Mouse (Mus musculus) fibroblast of lung, adult 2 months (primary cell): Measurements from ENCODE around the gene S100a13.

Experiments used
- DNase-seq: peaks from one replicate; pipeline ENCODE4 v3.0.0-alpha.2; 2011; ENCODE audit warnings: low read depth

Gene S100a13

GRCm38 (mm10) chr3:90513796-90514590, at the start of gene S100a13, which contains the start of gene S100a1:
S100a13 (plus strand) TSS chr3:90514435.
S100a1 (minus strand) TSS chr3:90514392.
- no peak for DNase-seq

GRCm38 (mm10) chr3:90464552-90465080, 49.6 kb upstream of the S100a13 start:
- DNase-seq: no peak

- DNase-seq: no peak
Measured at GRCm38 (mm10) chr3:90465081-90465685, 49.1 kb upstream of the S100a13 start.

- DNase-seq: no peak
Measured at GRCm38 (mm10) chr3:90465686-90466310, 48.4 kb upstream of the S100a13 start, which contains the start of gene Npr1. Npr1 (minus strand) TSS chr3:90465866.

GRCm38 (mm10) chr3:90466311-90466766, 47.9 kb upstream of the S100a13 start:
- peak; percentile 64 for DNase-seq

GRCm38 (mm10) chr3:90467618-90468300, 46.5 kb upstream of the S100a13 start:
- no peak for DNase-seq

DNA sequence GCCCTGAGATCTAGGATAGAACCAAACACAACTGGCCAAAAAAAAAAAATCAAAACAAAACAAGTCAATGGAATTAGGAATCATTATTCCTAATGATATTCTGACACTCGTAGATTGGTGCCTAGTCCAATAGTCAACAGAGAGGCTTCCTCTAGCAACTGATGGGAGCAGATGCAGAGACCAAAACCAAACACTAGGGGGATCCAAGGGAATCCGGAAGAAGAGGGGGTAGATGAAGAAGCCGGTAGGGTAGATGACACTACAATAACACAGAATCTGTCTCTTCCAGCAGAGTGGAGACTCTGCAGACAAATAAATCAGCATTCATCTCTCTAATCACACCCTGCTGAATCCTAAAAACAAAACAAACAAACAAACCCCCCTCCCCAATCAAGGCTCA, 42.0 kb upstream of the S100a13 start:
- DNase-seq: no peak

- no peak for DNase-seq
Measured at GRCm38 (mm10) chr3:90475151-90475830, 38.9 kb upstream of the S100a13 start.

DNA sequence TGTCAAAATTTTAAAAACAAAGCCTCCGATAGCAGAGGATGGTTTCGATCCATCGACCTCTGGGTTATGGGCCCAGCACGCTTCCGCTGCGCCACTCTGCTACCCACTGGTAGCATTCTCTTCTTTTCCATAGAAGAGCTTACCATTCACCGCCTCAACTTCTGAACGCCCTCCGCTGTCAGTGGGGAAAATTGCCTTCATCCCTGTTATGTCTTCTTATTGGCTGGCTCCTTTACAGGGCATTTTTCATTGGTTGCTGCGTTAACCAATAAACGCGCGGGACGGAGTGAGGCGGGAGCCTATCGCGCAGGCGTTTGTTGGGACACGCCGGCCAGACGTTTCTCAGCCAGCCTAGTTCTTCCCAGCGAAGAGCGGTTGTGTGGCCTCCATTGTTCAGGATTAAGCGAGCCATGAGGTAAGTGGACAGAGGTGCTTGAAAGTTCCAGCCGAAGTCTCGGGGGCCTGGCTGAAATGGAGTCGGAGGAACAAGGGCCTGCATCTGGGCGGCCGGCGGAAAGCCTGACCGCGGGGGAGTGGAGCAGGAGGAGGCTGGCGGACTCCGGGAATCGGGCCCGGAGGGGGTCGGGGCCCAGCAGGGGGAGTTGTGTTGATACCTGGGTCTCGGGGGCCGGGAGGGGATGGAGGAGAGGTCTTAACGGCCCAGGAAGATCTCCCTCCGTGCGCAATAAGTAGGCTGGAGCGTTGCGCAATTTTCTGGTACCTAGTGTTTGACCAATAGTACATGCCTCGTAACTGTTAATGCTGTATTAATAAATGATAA, 38.2 kb upstream of the S100a13 start, which contains the start of gene Ilf2:
Ilf2 (plus strand) TSS at position 296 of the 781 bp plus-strand sequence.
- DNase-seq: peak; percentile 96

DNA sequence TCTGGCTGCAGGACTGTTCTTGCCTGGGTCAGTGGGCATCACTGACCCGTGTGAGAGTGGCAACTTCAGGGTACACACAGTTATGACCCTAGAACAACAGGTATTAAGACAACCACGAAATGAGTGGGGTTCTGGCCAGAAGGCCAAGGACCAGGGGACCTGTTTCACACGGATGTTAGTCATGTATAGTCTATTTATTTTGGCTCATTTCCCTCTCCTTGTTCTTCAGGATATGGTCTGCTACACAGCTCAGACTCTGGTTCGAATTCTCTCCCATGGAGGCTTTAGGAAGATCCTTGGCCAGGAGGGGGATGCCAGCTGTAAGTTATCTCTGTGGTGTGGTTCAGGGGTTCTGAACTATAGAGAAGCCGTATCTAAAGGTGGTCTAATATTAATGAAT, 27.2 kb upstream of the S100a13 start:
- no peak for DNase-seq

- no peak for DNase-seq
Measured at GRCm38 (mm10) chr3:90488576-90488975, 25.7 kb upstream of the S100a13 start.

GRCm38 (mm10) chr3:90490696-90491256, 23.5 kb upstream of the S100a13 start, which contains the start of gene Snapin:
Snapin (minus strand) TSS chr3:90491033.
- peak; percentile 89 for DNase-seq

- DNase-seq: no peak
Measured at GRCm38 (mm10) chr3:90491350-90491749, 22.9 kb upstream of the S100a13 start.

DNA sequence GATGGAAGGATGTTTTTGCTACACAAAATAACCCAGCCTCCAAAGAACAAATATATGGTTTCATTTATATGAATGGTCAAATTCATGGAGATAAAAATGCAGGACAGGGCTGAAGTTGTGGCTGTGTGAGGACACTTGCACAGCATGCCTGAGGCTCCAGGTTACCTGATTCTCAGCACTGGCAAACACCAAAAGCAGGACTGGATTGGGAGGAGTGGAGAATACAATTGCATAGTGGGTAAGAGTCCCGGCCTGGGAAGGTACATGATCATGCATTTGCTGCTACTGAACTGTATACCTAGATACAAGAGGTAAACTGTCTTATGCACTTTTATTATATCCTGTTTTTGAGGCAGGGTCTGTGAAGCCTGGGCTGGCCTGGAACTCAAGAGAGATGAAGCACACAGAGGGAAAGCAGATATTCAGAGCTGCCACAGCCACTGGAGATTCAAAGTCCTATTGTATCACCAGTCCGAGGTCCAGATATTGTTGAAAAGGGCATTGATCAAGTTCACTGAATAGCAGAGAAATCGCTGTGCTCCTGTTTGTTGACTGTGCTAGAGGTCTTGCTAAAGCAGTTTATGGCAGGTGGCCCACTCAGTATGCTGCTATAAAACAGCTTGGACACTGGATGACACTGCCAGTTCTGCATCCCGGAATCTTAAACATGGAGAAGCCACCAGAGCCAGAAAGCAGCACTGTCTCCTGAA, 20.2 kb upstream of the S100a13 start:
- no peak for DNase-seq

DNA sequence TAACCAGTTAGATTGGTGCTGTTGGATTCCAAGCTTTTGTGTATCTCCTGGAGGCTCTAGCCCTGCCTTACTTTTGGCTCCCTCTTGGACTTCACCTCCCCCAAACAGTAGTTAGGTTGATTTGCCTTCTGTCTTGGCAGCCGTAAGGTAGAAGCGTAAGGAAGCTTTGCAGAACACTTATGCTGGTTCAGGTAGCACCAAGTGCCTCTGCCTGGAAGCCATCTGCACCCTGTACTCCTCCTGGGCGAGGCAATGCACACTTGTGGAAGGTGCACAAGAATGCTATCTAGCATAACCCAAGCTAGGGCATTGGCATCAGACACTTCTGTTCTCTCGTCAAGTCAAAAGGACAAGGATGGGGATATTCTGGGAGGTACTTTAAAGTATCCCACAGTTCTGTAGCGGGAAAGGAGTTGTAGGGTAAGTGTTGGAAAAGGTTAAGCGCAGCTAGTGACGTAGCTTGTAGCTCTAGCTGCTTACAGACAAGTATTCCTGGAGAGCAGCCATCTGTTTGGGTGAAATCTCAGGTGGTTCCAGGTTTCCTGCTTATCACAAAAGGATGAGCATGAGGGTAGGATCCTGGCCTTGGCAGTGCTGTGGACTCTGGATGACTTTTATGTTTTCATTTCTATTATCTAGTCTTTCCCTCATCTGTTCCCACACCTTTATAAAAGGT, 18.2 kb upstream of the S100a13 start:
- no peak for DNase-seq

- DNase-seq: no peak
Measured at GRCm38 (mm10) chr3:90497597-90497996, 16.6 kb upstream of the S100a13 start.

DNA sequence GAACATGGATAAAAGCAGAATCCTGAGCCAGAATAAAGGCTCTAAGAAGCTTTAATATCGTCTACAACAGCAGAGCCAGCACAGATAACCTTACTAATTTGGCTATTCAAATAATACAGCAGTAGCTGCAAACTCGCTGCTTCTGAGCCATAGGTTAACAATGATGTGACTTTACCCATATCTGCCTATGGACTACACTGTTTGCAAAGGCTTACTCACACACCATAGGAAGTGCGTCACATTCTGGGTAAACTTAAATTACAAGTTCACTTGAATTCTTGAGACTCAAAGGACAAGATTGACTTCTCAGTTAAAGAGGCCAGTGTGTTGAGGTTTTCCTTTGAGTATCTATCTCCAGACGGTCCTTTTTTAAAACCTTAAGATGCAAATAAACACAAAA, 10.8 kb upstream of the S100a13 start:
- no peak for DNase-seq

DNA sequence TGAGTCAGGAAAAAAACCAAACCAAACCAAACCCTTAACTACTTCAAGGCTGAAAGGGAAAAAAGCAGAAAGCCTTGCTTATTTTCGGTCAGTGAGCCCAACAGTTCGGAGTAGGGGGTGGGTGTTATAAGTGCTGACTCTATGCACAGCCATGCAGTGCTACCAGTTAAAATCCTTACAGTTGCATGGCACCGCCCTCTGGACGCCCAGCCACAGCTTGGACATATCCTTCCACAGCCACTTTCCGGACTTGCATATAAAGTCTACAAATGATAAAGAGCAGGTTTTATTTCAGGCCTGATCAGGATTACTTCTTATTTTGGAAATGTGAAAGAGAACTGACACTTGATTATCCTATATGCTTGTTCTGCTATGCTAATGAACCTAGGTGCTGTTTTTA, 9.0 kb upstream of the S100a13 start:
- no peak for DNase-seq

DNA sequence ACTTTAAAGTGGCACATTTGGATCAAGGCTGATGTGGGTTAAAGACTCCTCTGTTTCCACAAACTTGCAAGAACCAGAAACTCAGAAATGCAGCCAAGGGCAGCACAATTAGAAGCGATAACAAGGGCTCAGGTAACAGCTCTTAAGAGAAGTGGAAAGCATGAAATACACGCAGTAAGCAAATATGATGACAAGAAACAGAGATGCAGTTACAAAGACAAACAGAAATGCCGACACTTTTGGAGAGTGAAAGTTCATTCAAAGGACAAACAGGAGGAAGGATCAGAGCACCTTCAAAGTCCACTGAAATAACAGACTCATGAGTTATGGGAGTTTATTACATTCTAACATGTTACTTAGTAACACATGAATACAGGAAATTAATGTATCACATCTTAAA, 7.9 kb upstream of the S100a13 start:
- no peak for DNase-seq
